Mouse (Mus musculus) heart, postnatal 0 days (tissue): ENCODE results near the gene Sipa1l2.

ENCODE experiments used
- CTCF ChIP-seq: IDR thresholded peaks from 2 replicates; pipeline ENCODE4 v1.5.1; 2016; ENCODE audit warnings: antibody characterized with exemption, control low read depth, low read depth
- EP300 ChIP-seq: IDR thresholded peaks from 2 replicates; pipeline ENCODE4 v1.6.1; 2016; ENCODE audit warnings: antibody characterized with exemption, low read depth

DNA sequence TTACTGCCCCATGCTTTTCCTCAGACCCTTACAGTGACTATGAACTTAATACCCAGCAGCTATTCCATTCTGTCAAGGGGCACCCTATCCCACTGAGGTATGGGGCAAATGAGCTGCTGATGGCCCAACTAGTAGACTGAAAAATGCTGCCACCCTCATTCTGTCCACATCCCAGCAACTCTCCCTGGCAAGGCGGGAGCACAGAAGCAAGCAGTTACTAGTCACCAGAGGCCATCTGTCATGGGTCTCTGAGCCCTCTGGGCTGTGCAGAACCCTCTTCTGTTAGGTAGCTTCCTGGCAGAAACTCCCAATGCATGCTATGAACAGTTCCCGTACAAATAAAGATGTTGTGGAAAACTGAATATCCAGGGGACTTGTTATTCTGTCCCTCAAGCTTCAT, 74.1 kb downstream of the Sipa1l2 start:
- TF ChIP-seq CTCF (no peak), EP300 (no peak)
